Mouse (Mus musculus): ENCODE measurements around the gene Gm47995.
"Not testable (repeated sequence)": the region's sequence is repeated elsewhere in the genome, so short reads cannot be mapped to it uniquely, and the experiment has no call there.

Gene Gm47995

GRCm38 (mm10) chr1:151198120-151198519 lies at the start of gene Gm47995:
TSS of gene Gm47995 (plus strand) at chr1:151198448.
- DNase-seq (ENCODE audit: low spot score): not testable (repeated sequence)

- no peak for DNase-seq (ENCODE audit: low spot score)
Observed at GRCm38 (mm10) chr1:151150211-151150610, 48.0 kb upstream of the Gm47995 start.

- no peak for DNase-seq (ENCODE audit: low spot score)
Observed at GRCm38 (mm10) chr1:151151089-151151488, 47.2 kb upstream of the Gm47995 start.

GRCm38 (mm10) chr1:151153056-151153652 lies 45.1 kb upstream of the Gm47995 start:
- DNase-seq (ENCODE audit: low spot score): no peak

- not testable (repeated sequence) for DNase-seq (ENCODE audit: low spot score)
Observed at GRCm38 (mm10) chr1:151154131-151154530, 44.1 kb upstream of the Gm47995 start.

- no peak for DNase-seq (ENCODE audit: low spot score)
Observed at GRCm38 (mm10) chr1:151156129-151156528, 42.1 kb upstream of the Gm47995 start.

- DNase-seq (ENCODE audit: low spot score): no peak
Observed at GRCm38 (mm10) chr1:151156777-151157632, 41.2 kb upstream of the Gm47995 start.

GRCm38 (mm10) chr1:151157963-151158856 lies 40.0 kb upstream of the Gm47995 start:
- no peak for DNase-seq (ENCODE audit: low spot score)

GRCm38 (mm10) chr1:151158857-151159510 lies 39.3 kb upstream of the Gm47995 start:
- DNase-seq (ENCODE audit: low spot score): no peak

GRCm38 (mm10) chr1:151166031-151166430 lies 32.2 kb upstream of the Gm47995 start:
- DNase-seq (ENCODE audit: low spot score): no peak

GRCm38 (mm10) chr1:151167297-151168047 lies 30.8 kb upstream of the Gm47995 start:
- no peak for DNase-seq (ENCODE audit: low spot score)

GRCm38 (mm10) chr1:151168637-151169036 lies 29.6 kb upstream of the Gm47995 start:
- no peak for DNase-seq (ENCODE audit: low spot score)

- no peak for DNase-seq (ENCODE audit: low spot score)
Observed at GRCm38 (mm10) chr1:151171572-151172461, 26.4 kb upstream of the Gm47995 start.

- DNase-seq (ENCODE audit: low spot score): peak; percentile 51
Observed at GRCm38 (mm10) chr1:151177030-151177936, 21.0 kb upstream of the Gm47995 start.

- DNase-seq (ENCODE audit: low spot score): no peak
Observed at GRCm38 (mm10) chr1:151177937-151178271, 20.3 kb upstream of the Gm47995 start.

- no peak for DNase-seq (ENCODE audit: low spot score)
Observed at GRCm38 (mm10) chr1:151178505-151179083, 19.7 kb upstream of the Gm47995 start.

GRCm38 (mm10) chr1:151180167-151180566 lies 18.1 kb upstream of the Gm47995 start:
- DNase-seq (ENCODE audit: low spot score): no peak

- DNase-seq (ENCODE audit: low spot score): not testable (repeated sequence)
Observed at GRCm38 (mm10) chr1:151182266-151182665, 16.0 kb upstream of the Gm47995 start, which contains the start of gene Gm47985. TSS of gene Gm47985 (plus strand) at chr1:151182537.

GRCm38 (mm10) chr1:151186186-151186585 lies 12.1 kb upstream of the Gm47995 start:
- DNase-seq (ENCODE audit: low spot score): not testable (repeated sequence)
